Mouse (Mus musculus): ENCODE measurements around the gene Dync2li1. TPM values are rescaled to one million over a fixed set of nuclear protein-coding genes. Genes with fewer than 3 reads are reported as not detected.

The Dync2li1 gene
- total RNA-seq (2023), result not detected

DNA sequence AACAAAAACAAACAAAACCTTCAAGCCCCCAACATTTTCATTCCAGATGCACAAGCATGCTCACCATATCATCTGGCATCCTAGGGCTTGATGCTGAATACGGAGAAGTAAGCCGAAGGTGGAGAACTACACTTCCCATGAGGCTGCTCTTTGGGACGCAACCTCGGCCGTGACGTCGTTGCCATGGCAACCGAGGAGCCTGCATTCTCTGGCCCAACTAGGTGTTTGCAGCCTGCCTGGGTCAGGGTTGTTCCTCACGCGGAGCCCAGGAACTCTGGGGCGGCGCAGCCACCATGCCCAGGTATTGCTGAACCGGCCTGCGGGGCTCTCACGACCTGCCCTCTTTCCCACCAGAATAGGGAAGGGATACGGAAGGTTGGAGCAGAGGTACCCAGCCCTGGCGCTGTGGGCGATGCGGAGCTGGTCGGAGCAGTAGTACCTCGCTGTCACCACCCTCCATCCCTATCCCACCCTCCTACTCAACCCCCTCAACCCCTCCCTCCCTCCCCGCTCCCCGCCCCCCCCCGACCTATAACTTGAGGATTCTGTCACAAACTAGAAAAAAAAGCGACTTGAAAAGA, at the start of gene Dync2li1:
Gene Dync2li1 (plus strand): TSS at position 221 of the 581 bp plus-strand sequence.

DNA sequence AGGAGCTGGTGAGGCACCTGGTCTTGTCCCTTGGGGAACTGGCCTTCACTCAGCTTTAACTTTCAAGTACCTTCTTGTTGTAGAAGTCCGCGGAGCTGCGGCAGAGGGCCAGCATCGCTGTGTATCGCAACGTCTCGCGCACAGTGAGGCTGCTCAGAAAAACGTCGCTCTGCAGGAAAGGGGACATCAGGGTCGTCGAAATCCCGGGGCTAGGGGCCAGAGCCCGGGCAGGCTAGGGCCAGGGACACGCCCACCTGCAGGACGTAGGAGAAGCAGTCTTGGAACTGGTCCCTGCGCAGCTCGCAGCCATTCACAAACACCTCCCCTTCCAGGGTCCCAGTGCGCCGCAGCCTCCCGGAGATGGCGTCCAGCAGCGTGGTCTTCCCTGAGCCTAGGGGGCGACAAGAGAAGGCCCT, 49.7 kb downstream of the Dync2li1 start, which contains the start of gene Abcg8:
Gene Abcg8 (plus strand): TSS at position 352 of the 416 bp plus-strand sequence.

DNA sequence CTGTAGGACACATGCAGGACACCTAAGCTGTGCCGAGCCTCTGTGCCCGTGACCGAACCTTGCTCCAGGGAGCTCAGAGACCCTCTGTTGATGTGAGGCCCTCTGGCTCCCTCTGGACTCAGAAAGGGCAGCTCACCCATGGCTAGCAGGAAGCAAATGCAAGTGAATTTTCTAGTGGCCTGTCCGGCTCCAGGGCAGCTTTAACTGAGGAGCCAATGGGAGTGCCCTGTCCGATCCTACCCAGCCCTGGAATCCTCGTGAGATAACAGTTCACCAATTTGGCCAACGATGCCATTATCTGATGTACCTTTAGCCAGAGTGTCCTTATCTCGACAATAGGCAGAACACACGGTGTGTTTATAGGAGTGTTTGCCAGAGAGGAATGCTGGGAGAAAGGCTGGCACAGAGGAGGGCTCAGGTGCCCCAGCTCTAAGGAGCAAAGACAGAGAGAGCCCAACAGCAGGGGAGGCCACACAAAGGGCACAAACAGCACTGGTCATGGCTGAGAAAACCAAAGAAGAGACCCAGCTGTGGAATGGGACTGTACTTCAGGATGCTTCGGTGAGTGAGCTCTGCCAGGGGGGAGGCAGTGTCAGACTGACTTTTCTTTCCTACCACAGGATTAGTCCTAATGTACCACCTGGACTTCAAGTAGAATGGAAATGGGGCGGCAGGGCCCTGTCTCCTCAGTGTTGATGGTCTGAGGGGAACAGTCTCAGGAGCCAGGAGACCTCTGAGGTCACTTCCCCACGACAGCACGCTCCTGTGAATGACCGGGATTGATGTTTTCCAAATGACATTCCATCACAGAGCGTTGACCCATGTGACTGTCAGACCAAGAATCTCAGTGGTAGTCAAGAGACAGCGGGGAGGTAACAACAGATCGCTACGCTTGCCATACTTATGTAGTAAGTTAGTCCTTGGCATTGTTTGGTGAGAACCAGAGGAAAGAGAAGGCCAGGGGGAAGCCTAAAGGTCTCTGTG, 56.7 kb downstream of the Dync2li1 start, which contains the start of gene Abcg5:
Gene Abcg5 (minus strand): TSS at position 278 of the 984 bp plus-strand sequence.

Other genes starting within 250 kb of the Dync2li1 start
- 133 TPM for gene Thada, start 160.3 kb upstream of the Dync2li1 start, total RNA-seq (2023)
- not detected for gene Plekhh2, start 114.6 kb upstream of the Dync2li1 start, total RNA-seq (2023)
- not detected for gene Abcg8, start 49.8 kb downstream of the Dync2li1 start, total RNA-seq (2023)
- gene Abcg5, start 56.5 kb downstream of the Dync2li1 start, total RNA-seq (2023), result not detected
- 51.9 TPM for gene Lrpprc, start 164.3 kb downstream of the Dync2li1 start, total RNA-seq (2023)

Data from CD8-positive naive resting alpha-beta T cell, adult 57 days (primary cell).